Mouse (Mus musculus) stomach, postnatal 0 days (tissue): Measurements from ENCODE around the gene Mterf1a.

Source experiments
- CTCF ChIP-seq: IDR thresholded peaks from 2 replicates; pipeline ENCODE4 v1.5.1; 2016; ENCODE audit warnings: antibody characterized with exemption, low read depth, mild to moderate bottlenecking, moderate library complexity
- EP300 ChIP-seq: optimal IDR thresholded peaks from 2 replicates; pipeline ENCODE3; 2016; ENCODE audit warnings: antibody characterized with exemption

- TF ChIP-seq CTCF (no peak; the same call in 1 of the 2 replicates), EP300 (no peak)
Observed at GRCm38 (mm10) chr5:3931636-3932035, 37.9 kb upstream of the Mterf1a start.
